Mouse (Mus musculus): ENCODE results near the gene Psmg3. TPM values are rescaled to one million over a fixed set of nuclear protein-coding genes. Genes with fewer than 3 reads are reported as not detected.
A peak's percentile ranks its signal among the peaks of the same experiment; 100 is the strongest.

The Psmg3 gene
- polyA plus RNA-seq, 1 experiment from 2014 or later, result 74.3 TPM

GRCm38 (mm10) chr5:139791227-139792158, 35.2 kb downstream of the Psmg3 start, which contains the start of gene Mafk:
Gene Mafk (plus strand): TSS chr5:139791513.
- H3K4me1 ChIP-seq (ENCODE audit: insufficient read depth, low read length), result peaks cover 34% of the 10 kb centered on the region
- no peaks in the 10 kb centered on the region for H3K27me3 ChIP-seq (ENCODE audit: insufficient read depth, low read length)
- WGBS, result under 1% methylated on average over 90 of the region's 92 CpGs

GRCm38 (mm10) chr5:139789466-139789865, 37.2 kb downstream of the Psmg3 start:
- H3K9ac ChIP-seq (replicated peaks; ENCODE audit: low read length), result no peak overlapping the region
- no peaks in the 10 kb centered on the region for H3K27me3 ChIP-seq (ENCODE audit: insufficient read depth, low read length)
- H3K4me3 ChIP-seq (ENCODE audit: low read length), result no peak overlapping the region
- H3K4me1 ChIP-seq (ENCODE audit: insufficient read depth, low read length), result peaks cover 26% of the 10 kb centered on the region
- no peak overlapping the region for H3K27ac ChIP-seq (ENCODE audit: low read length)
- H3K9me3 ChIP-seq (ENCODE audit: low read length), result no peaks in the 10 kb centered on the region
- WGBS, result 64% methylated on average over 4 of the region's 4 CpGs
- no peaks in the 10 kb centered on the region for H3K36me3 ChIP-seq (ENCODE audit: insufficient read depth, low read length)
- no peak for ATAC-seq (ENCODE audit: low FRiP score, low TSS enrichment)
- H3K4me2 ChIP-seq (replicated peaks; ENCODE audit: low read depth, low read length), result no peak overlapping the region

More at GRCm38 (mm10) chr5:139791227-139792158, 35.2 kb downstream of the Psmg3 start, which contains the start of gene Mafk:
- Histone ChIP-seq H3K4me3 (ENCODE audit: low read length) (peak within 1 kb of the TSS; percentile 71), H3K4me2 (replicated peaks; ENCODE audit: low read depth, low read length) (peak within 1 kb of the TSS; percentile 98), H3K36me3 (ENCODE audit: insufficient read depth, low read length) (no peaks in the 10 kb centered on the region), H3K27ac (ENCODE audit: low read length) (peak within 1 kb of the TSS; percentile 15; the same call in 1 of the 2 replicates), H3K9me3 (ENCODE audit: low read length) (no peaks in the 10 kb centered on the region), H3K9ac (replicated peaks; ENCODE audit: low read length) (peak within 1 kb of the TSS; percentile 75)
- peak; percentile 91 for ATAC-seq (ENCODE audit: low FRiP score, low TSS enrichment)

- ATAC-seq (ENCODE audit: low FRiP score, low TSS enrichment), result no peak
- WGBS, result 51% methylated on average over 8 of the region's 8 CpGs
- Histone ChIP-seq H3K4me1 (ENCODE audit: insufficient read depth, low read length) (no peaks in the 10 kb centered on the region), H3K9me3 (ENCODE audit: low read length) (no peaks in the 10 kb centered on the region), H3K27ac (ENCODE audit: low read length) (no peak overlapping the region), H3K4me2 (replicated peaks; ENCODE audit: low read depth, low read length) (no peak overlapping the region), H3K27me3 (ENCODE audit: insufficient read depth, low read length) (no peaks in the 10 kb centered on the region), H3K9ac (replicated peaks; ENCODE audit: low read length) (no peak overlapping the region), H3K36me3 (ENCODE audit: insufficient read depth, low read length) (no peaks in the 10 kb centered on the region), H3K4me3 (ENCODE audit: low read length) (no peak overlapping the region)
These were observed 45.3 kb downstream of the Psmg3 start for GRCm38 (mm10) chr5:139781406-139781805.

- H3K27ac ChIP-seq (ENCODE audit: low read length), result no peak overlapping the region
- no peak overlapping the region for H3K4me2 ChIP-seq (replicated peaks; ENCODE audit: low read depth, low read length)
- H3K9me3 ChIP-seq (ENCODE audit: low read length), result no peaks in the 10 kb centered on the region
- 80% methylated on average over 5 of the region's 5 CpGs for WGBS
- no peak for ATAC-seq (ENCODE audit: low FRiP score, low TSS enrichment)
- no peak overlapping the region for H3K4me3 ChIP-seq (ENCODE audit: low read length)
- peaks cover 10% of the 10 kb centered on the region for H3K4me1 ChIP-seq (ENCODE audit: insufficient read depth, low read length)
- peaks cover 17% of the 10 kb centered on the region for H3K36me3 ChIP-seq (ENCODE audit: insufficient read depth, low read length)
- H3K9ac ChIP-seq (replicated peaks; ENCODE audit: low read length), result no peak overlapping the region
- no peaks in the 10 kb centered on the region for H3K27me3 ChIP-seq (ENCODE audit: insufficient read depth, low read length)
These were observed 49.7 kb downstream of the Psmg3 start for GRCm38 (mm10) chr5:139776966-139777365.

- peak within 1 kb of the TSS; percentile 87 for H3K9ac ChIP-seq (replicated peaks; ENCODE audit: low read length)
- peak within 1 kb of the TSS; percentile 88 for H3K4me2 ChIP-seq (replicated peaks; ENCODE audit: low read depth, low read length)
- H3K27ac ChIP-seq (ENCODE audit: low read length), result no peak within 1 kb of the TSS; the same call in 1 of the 2 replicates
- no peaks in the 10 kb centered on the region for H3K27me3 ChIP-seq (ENCODE audit: insufficient read depth, low read length)
- H3K4me1 ChIP-seq (ENCODE audit: insufficient read depth, low read length), result peaks cover 10% of the 10 kb centered on the region
- peaks cover 31% of the 10 kb centered on the region for H3K36me3 ChIP-seq (ENCODE audit: insufficient read depth, low read length)
- WGBS, result under 1% methylated on average over 55 of the region's 55 CpGs
- ATAC-seq (ENCODE audit: low FRiP score, low TSS enrichment), result peak; percentile 93
- no peaks in the 10 kb centered on the region for H3K9me3 ChIP-seq (ENCODE audit: low read length)
- H3K4me3 ChIP-seq (ENCODE audit: low read length), result peak within 1 kb of the TSS; percentile 94
These were observed 51.3 kb downstream of the Psmg3 start, which contains the start of gene Ints1 for GRCm38 (mm10) chr5:139775216-139775926. Gene Ints1 (minus strand): TSS chr5:139775674.

Other genes with a start within 250 kb of the Psmg3 start
- gene Micall2, start 90.5 kb downstream of the Psmg3 start, polyA plus RNA-seq (2015; fragmentation: Nextera tagmentation; extraction: Ambion mirVana), result 5.4 TPM in 2 replicates
- 28.3 and 30.4 TPM in 2 replicates for gene Ints1, start 51.2 kb downstream of the Psmg3 start, polyA plus RNA-seq (2015; fragmentation: Nextera tagmentation; extraction: Ambion mirVana)
- gene Mafk, start 35.4 kb downstream of the Psmg3 start, polyA plus RNA-seq (2015; fragmentation: Nextera tagmentation; extraction: Ambion mirVana), result 12.2 and 13.3 TPM in 2 replicates
- 9.6 and 10.3 TPM in 2 replicates for gene Tmem184a, start 7.0 kb downstream of the Psmg3 start, polyA plus RNA-seq (2015; fragmentation: Nextera tagmentation; extraction: Ambion mirVana)
- gene Gm26938, start 478 bp downstream of the Psmg3 start, polyA plus RNA-seq (2015; fragmentation: Nextera tagmentation; extraction: Ambion mirVana), result 0.72 TPM in 1 of 2 replicates, not detected in the other
- 0.24 and 0.37 TPM in 2 replicates for gene Elfn1, start 81.1 kb upstream of the Psmg3 start, polyA plus RNA-seq (2015; fragmentation: Nextera tagmentation; extraction: Ambion mirVana)